Mouse (Mus musculus) forebrain, embryonic 11.5 days (tissue): ENCODE data around the gene C9. TPM values are rescaled to one million over a fixed set of nuclear protein-coding genes. Genes with fewer than 3 reads are reported as not detected.

ENCODE experiments used
- ATAC-seq: fragments of 200-750 bp; cut with Nextera tagmentation; replicated peaks from 2 replicates; pipeline ENCODE4 v1.8.0; 2017; ENCODE audit warnings: moderate TSS enrichment; ENCODE audit not compliant: low FRiP score
- DNase-seq: peaks from one replicate; pipeline ENCODE4 v3.0.0-alpha.2; 2017; ENCODE audit warnings: low spot score
- H3K27ac ChIP-seq: fragments of 300-500 bp; sonication (generic); 2 replicates; pipeline ENCODE4 v1.5.1; 2014; ENCODE audit warnings: low read depth, low read length
- H3K27me3 ChIP-seq: fragments of 300-500 bp; sonication (generic); 2 replicates; pipeline ENCODE4 v1.6.1; 2014; ENCODE audit warnings: mild to moderate bottlenecking, low read length, mixed read lengths; ENCODE audit not compliant: control insufficient read depth, insufficient read depth
- H3K36me3 ChIP-seq: fragments of 300-500 bp; sonication (generic); 2 replicates; pipeline ENCODE4 v1.6.1; 2014; ENCODE audit warnings: mild to moderate bottlenecking, low read length, moderate library complexity, mixed read lengths; ENCODE audit not compliant: control insufficient read depth, insufficient read depth
- H3K4me1 ChIP-seq: fragments of 300-500 bp; sonication (generic); replicated peaks from 2 replicates; pipeline ENCODE4 v1.6.1; 2014; ENCODE audit warnings: low read length, mixed read lengths; ENCODE audit not compliant: control insufficient read depth, insufficient read depth
- H3K4me2 ChIP-seq: fragments of 300-500 bp; sonication (generic); 2 replicates; pipeline ENCODE4 v1.6.1; 2014; ENCODE audit warnings: low read depth, mild to moderate bottlenecking, low read length, moderate library complexity, mixed read lengths; ENCODE audit not compliant: severe bottlenecking
- H3K4me3 ChIP-seq: fragments of 300-500 bp; sonication (generic); 2 replicates; pipeline ENCODE4 v1.5.1; 2014; ENCODE audit warnings: low read depth, low read length
- H3K9ac ChIP-seq: fragments of 300-500 bp; sonication (generic); 2 replicates; pipeline ENCODE4 v1.6.1; 2014; ENCODE audit warnings: low read length
- H3K9me3 ChIP-seq: fragments of 300-500 bp; sonication (generic); 2 replicates; pipeline ENCODE4 v1.6.1; 2016; ENCODE audit warnings: low read length, mixed read lengths; ENCODE audit not compliant: control insufficient read depth
- WGBS: fragments of 180-500 bp; shearing (Covaris S2); extraction: QIAGEN DNeasy Blood & Tissue Kit; methylation state at CpG from one replicate; pipeline ENCODE4 v1.1.7; 2014; 5-methylcytosine and 5-hydroxymethylcytosine counted together
- polyA plus RNA-seq: library from polyadenylated mRNA; unstranded; fragments of >200 nt; fragmentation: Nextera tagmentation; extraction: Ambion mirVana; gene quantifications from 2 replicates; pipeline ENCODE4 v1.2.1, GENCODE M21; 2014

Gene C9
- polyA plus RNA-seq, 1 experiment from 2014 or later: not detected

DNA sequence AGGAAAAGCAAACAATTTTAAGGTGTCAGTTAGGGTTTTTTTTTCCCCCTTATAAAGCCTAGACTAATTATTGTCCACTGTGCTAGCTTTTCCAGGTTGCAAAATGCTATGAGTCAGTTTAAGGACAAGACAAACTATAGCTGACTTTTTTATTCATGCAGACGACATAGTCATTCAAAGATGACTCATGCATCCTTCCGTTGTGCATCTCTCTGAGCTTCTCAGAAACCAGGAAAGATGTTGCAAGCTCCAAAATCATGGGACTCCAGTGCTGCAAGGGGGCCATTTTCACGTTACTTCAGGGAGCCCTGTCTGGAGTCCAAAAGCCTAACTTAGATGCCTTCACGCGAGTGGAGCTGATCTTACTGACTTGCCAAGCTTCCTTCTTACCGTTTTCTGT, 33.8 kb upstream of the C9 start:
- H3K27me3 ChIP-seq: no peaks in the 10 kb centered on the region
- 90% methylated on average over 6 of the region's 6 CpGs for WGBS
- H3K9me3 ChIP-seq: no peaks in the 10 kb centered on the region
- H3K9ac ChIP-seq: no peak overlapping the region
- no peak overlapping the region for H3K4me3 ChIP-seq
- ATAC-seq (no peak), DNase-seq (no peak)
- no peaks in the 10 kb centered on the region for H3K4me1 ChIP-seq
- H3K27ac ChIP-seq: no peak overlapping the region
- H3K36me3 ChIP-seq: no peaks in the 10 kb centered on the region
- H3K4me2 ChIP-seq: no peak overlapping the region

GRCm38 (mm10) chr15:6415317-6415716, 29.8 kb upstream of the C9 start:
- Histone ChIP-seq H3K36me3 (no peaks in the 10 kb centered on the region), H3K9me3 (no peaks in the 10 kb centered on the region), H3K27me3 (no peaks in the 10 kb centered on the region), H3K4me1 (no peaks in the 10 kb centered on the region), H3K9ac (no peak overlapping the region), H3K4me3 (no peak overlapping the region), H3K4me2 (no peak overlapping the region), H3K27ac (no peak overlapping the region)
- ATAC-seq (no peak), DNase-seq (no peak)
- WGBS: 94% methylated on average over 5 of the region's 5 CpGs

DNA sequence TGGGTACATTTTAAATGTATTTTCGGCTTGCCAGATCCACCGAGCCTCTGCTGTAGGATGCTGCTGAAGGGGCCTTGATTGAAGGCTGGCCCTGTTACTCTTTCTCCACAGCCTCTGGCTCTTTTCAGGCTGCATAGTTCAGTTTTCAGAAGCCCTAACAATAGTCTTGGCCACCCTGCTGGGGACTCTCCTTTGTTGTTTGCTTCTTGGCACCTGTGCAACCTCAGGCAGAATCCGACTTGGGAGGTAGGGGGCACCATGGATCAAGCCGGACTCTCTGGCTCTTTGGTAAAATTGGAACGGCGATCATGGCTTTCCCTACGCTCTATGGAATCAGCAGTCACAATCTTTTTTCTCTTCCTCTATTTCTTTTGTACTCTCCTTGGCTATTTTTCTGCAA, 13.3 kb upstream of the C9 start:
- Histone ChIP-seq H3K27me3 (no peaks in the 10 kb centered on the region), H3K9ac (no peak overlapping the region), H3K36me3 (no peaks in the 10 kb centered on the region), H3K4me2 (no peak overlapping the region), H3K27ac (no peak overlapping the region), H3K9me3 (no peaks in the 10 kb centered on the region), H3K4me1 (0 out of 2 replicates have a peak, but pooled peaks cover 1% of the 10 kb centered on the region), H3K4me3 (no peak overlapping the region)
- WGBS: 51% methylated on average over 7 of the region's 7 CpGs
- DNase-seq (no peak), ATAC-seq (no peak)

DNA sequence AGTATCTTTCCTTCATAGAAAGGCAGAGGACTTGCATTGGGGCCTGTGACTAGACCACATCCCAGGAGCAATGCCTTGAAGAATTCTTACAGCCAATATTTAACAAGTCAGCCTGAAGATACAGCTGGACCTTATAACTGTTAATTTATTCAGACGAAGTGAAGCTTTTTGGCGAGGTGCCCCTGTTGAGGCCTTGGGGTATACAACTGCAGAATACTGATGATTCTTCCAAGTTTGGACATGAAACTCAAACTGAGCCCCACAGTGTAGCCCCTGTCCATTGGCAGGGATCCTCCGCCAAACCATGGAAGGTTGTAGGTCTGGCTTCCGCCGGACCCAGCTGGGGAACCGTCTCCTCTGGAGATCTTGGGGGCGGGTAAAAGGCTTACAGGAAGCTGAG, 12.7 kb upstream of the C9 start:
- no peak overlapping the region for H3K27ac ChIP-seq
- DNase-seq (no peak), ATAC-seq (no peak)
- no peaks in the 10 kb centered on the region for H3K9me3 ChIP-seq
- no peaks in the 10 kb centered on the region for H3K36me3 ChIP-seq
- no peak overlapping the region for H3K4me2 ChIP-seq
- H3K9ac ChIP-seq: no peak overlapping the region
- no peaks in the 10 kb centered on the region for H3K27me3 ChIP-seq
- H3K4me3 ChIP-seq: no peak overlapping the region
- H3K4me1 ChIP-seq: 0 out of 2 replicates have a peak, but pooled peaks cover 1% of the 10 kb centered on the region
- WGBS: 94% methylated on average over 7 of the region's 7 CpGs

DNA sequence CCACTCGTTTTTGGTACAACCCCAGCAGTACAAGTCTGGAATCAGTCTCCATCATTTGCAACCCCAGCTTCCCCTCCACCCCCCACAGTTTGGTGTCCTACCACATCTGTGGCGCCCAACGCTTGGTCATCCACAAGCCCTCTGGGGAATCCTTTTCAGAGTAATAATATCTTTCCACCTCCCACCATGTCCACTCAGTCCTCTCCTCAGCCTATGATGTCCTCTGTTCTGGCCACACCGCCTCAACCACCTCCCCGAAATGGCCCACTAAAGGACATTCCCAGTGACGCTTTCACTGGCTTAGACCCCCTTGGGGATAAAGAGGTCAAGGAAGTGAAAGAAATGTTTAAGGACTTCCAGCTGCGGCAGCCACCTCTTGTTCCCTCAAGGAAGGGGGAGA, 9.8 kb upstream of the C9 start:
- 90% methylated on average over 7 of the region's 7 CpGs for WGBS
- H3K4me3 ChIP-seq: no peak overlapping the region
- no peak for DNase-seq
- H3K9ac ChIP-seq: no peak overlapping the region
- H3K4me1 ChIP-seq: 0 out of 2 replicates have a peak, but pooled peaks cover 1% of the 10 kb centered on the region
- no peak overlapping the region for H3K27ac ChIP-seq
- H3K4me2 ChIP-seq: no peak overlapping the region
- ATAC-seq: no peak
- H3K36me3 ChIP-seq: no peaks in the 10 kb centered on the region
- H3K9me3 ChIP-seq: no peaks in the 10 kb centered on the region
- H3K27me3 ChIP-seq: no peaks in the 10 kb centered on the region

GRCm38 (mm10) chr15:6435773-6436172, 9.4 kb upstream of the C9 start:
- WGBS: 60% methylated on average over 2 of the region's 2 CpGs
- Histone ChIP-seq H3K4me1 (0 out of 2 replicates have a peak, but pooled peaks cover 1% of the 10 kb centered on the region), H3K36me3 (no peaks in the 10 kb centered on the region), H3K4me3 (no peak overlapping the region), H3K9ac (no peak overlapping the region), H3K27me3 (no peaks in the 10 kb centered on the region), H3K4me2 (no peak overlapping the region), H3K9me3 (no peaks in the 10 kb centered on the region), H3K27ac (no peak overlapping the region)
- no peak for ATAC-seq
- DNase-seq: peak; percentile 56

DNA sequence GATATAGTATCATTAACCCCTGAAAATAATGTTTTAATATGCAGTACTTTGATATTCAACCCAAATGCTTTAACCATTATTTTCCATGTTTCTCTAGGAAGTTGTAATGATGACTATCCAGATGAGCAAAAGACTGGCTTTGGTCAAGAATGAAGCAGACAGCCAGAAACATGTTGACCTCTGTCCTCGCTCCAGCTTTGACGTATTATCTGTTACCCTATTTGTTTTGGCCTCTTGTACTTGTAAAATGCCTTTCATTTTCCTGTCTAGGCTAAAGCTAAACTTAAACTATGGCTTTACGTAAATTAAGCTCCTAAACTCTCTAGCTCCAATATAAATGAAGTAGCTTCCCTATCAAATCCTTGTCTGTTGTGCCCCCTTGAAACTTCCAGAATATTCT, 6.4 kb upstream of the C9 start:
- DNase-seq (no peak), ATAC-seq (no peak)
- H3K4me2 ChIP-seq: no peak overlapping the region
- H3K9ac ChIP-seq: no peak overlapping the region
- H3K27ac ChIP-seq: no peak overlapping the region
- H3K4me1 ChIP-seq: no peaks in the 10 kb centered on the region
- no peaks in the 10 kb centered on the region for H3K36me3 ChIP-seq
- 87% methylated on average over 3 of the region's 3 CpGs for whole genome bisulfite sequencing
- no peak overlapping the region for H3K4me3 ChIP-seq
- no peaks in the 10 kb centered on the region for H3K9me3 ChIP-seq
- no peaks in the 10 kb centered on the region for H3K27me3 ChIP-seq

DNA sequence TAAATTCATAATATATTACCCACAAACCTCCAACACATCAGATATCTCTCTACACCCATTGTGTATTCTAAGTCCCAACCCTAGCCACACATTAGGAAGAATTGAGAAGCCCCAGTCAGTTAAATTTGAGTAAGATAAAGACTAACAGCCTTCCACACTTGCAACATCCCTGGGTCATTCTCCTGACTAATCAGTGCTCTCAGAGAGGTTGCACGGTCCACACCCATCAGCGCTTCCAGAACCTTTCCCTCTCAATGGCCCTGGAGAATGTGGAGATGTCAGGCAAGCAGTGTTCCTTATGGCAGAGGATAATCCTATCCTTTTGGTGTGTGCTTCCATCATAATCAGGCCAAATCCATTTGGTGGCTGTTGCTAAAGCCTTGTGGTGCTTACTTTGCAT, 675 bp upstream of the C9 start:
- H3K27me3 ChIP-seq: no peaks in the 10 kb centered on the region
- DNase-seq: no peak
- no peaks in the 10 kb centered on the region for H3K36me3 ChIP-seq
- no peak overlapping the region for H3K27ac ChIP-seq
- H3K4me1 ChIP-seq: no peaks in the 10 kb centered on the region
- no peak for ATAC-seq
- no peak overlapping the region for H3K4me2 ChIP-seq
- no peak overlapping the region for H3K4me3 ChIP-seq
- 87% methylated on average over 2 of the region's 2 CpGs for whole genome bisulfite sequencing
- no peaks in the 10 kb centered on the region for H3K9me3 ChIP-seq
- H3K9ac ChIP-seq: no peak overlapping the region

- no peak for DNase-seq
- no peak for ATAC-seq
- no peaks in the 10 kb centered on the region for H3K36me3 ChIP-seq
- no peaks in the 10 kb centered on the region for H3K9me3 ChIP-seq
- WGBS: 90% methylated on average over 1 of the region's 1 CpGs
- H3K4me3 ChIP-seq: no peak overlapping the region
- H3K4me2 ChIP-seq: no peak overlapping the region
- H3K27ac ChIP-seq: no peak overlapping the region
- no peaks in the 10 kb centered on the region for H3K4me1 ChIP-seq
- H3K27me3 ChIP-seq: no peaks in the 10 kb centered on the region
- no peak overlapping the region for H3K9ac ChIP-seq
Observed at GRCm38 (mm10) chr15:6446181-6446580, 1.1 kb downstream of the C9 start.
